In the genomic region with DNA sequence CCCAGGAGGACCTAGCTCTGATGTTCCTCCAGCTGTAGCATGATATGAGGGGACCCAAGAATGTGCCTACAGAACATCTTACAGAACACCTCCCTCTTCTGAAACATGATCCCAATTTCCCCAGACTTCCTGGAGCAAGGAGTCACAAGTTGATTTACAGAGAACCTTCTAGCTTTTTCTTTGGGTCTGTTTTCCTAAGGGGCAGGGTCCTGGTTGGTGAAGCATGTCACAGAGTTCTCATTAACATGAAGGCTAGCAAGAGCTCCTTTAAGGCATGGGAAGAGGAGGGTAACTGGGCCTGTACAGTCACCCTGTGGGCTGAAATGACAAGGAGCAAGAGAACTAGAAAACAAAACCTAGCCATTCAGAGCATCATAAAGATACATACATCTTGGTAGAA, we compare ENCODE assay signal across 22 mouse cellular contexts. TPM values are rescaled to one million over a fixed set of nuclear protein-coding genes. Genes with fewer than 3 reads are reported as not detected.
A peak's percentile ranks its signal among the peaks of the same experiment; 100 is the strongest.
DNase-seq lines count a peak whose midpoint lies in the region; ATAC-seq and TF ChIP-seq lines count a peak whose summit lies in the region.
"Had no signal": no experiment of that assay in that cellular context is flagged by ENCODE, and none has a peak within 500 bp of the region (broad histone marks: within the 10 kb centered on the region; RNA-seq: fewer than 3 reads in every experiment).

No protein-coding gene starts in this region.

- H3K9me3 ChIP-seq in kidney, embryonic 14.5 days (ENCODE audit: control insufficient read depth, low read length): no peaks in the 10 kb centered on the region
- H3K9me3 ChIP-seq in hindbrain, embryonic 12.5 days (replicated peaks): no peaks in the 10 kb centered on the region
- H3K9me3 ChIP-seq: embryonic facial prominence, embryonic 13.5 days; forebrain, embryonic 12.5 days; heart, embryonic 10.5 days had no signal

- DNase-seq in kidney, adult 2 months: peak; percentile 46
- DNase-seq in kidney, postnatal 10 days: peak; percentile 10
- DNase-seq in embryo, embryonic 11 days: no peak
- DNase-seq in adrenal gland, adult 8-10 months: no peak
- DNase-seq: adrenal gland, postnatal 14 days; cerebellum, adult 11-12 months; cerebellum, adult 9-10 months; cerebellum, postnatal 25 days; gastrocnemius, postnatal 10 days; heart, adult 18-20 months; heart, postnatal 14 days had no signal

- no peak overlapping the region for H3K4me3 ChIP-seq in kidney, adult 2 months (ENCODE audit: insufficient read depth, low read depth, low read length)
- H3K4me3 ChIP-seq in kidney, embryonic 14.5 days (ENCODE audit: low read length): no peak overlapping the region
- H3K4me3 ChIP-seq in hindbrain, embryonic 12.5 days: no peak overlapping the region
- H3K4me3 ChIP-seq: embryonic facial prominence, embryonic 13.5 days; forebrain, embryonic 12.5 days; heart, embryonic 10.5 days had no signal

- H3K27me3 ChIP-seq in kidney, adult 2 months (replicated peaks; ENCODE audit: control insufficient read depth, insufficient read depth, low read length): no peaks in the 10 kb centered on the region
- H3K27me3 ChIP-seq in kidney, embryonic 14.5 days (ENCODE audit: control insufficient read depth, insufficient read depth, low read length): no peaks in the 10 kb centered on the region
- H3K27me3 ChIP-seq in hindbrain, embryonic 12.5 days: no peaks in the 10 kb centered on the region
- H3K27me3 ChIP-seq: embryonic facial prominence, embryonic 13.5 days; forebrain, embryonic 12.5 days had no signal

- no peaks in the 10 kb centered on the region for H3K4me1 ChIP-seq in kidney, adult 2 months (ENCODE audit: control insufficient read depth, insufficient read depth, low read length)
- H3K4me1 ChIP-seq in kidney, embryonic 14.5 days (ENCODE audit: control insufficient read depth, insufficient read depth, low read length): no peaks in the 10 kb centered on the region
- no peaks in the 10 kb centered on the region for H3K4me1 ChIP-seq in hindbrain, embryonic 12.5 days
- H3K4me1 ChIP-seq: embryonic facial prominence, embryonic 13.5 days; forebrain, embryonic 12.5 days; heart, embryonic 10.5 days had no signal

- no peak for TF ChIP-seq POLR2A in kidney, adult 2 months (IDR thresholded peaks at IDR 0.05; ENCODE audit: low read depth, low read length)

- no peak overlapping the region for H3K9ac ChIP-seq in kidney, embryonic 14.5 days (ENCODE audit: low read depth, low read length)
- H3K9ac ChIP-seq in hindbrain, embryonic 12.5 days: no peak overlapping the region
- H3K9ac ChIP-seq: embryonic facial prominence, embryonic 13.5 days; forebrain, embryonic 12.5 days had no signal

- H3K4me2 ChIP-seq in kidney, embryonic 14.5 days (replicated peaks; ENCODE audit: low read depth, low read length): no peak overlapping the region
- H3K4me2 ChIP-seq in hindbrain, embryonic 12.5 days (replicated peaks): no peak overlapping the region
- H3K4me2 ChIP-seq: embryonic facial prominence, embryonic 13.5 days; forebrain, embryonic 12.5 days had no signal

- H3K36me3 ChIP-seq in kidney, adult 2 months (ENCODE audit: control insufficient read depth, insufficient read depth, low read length): no peaks in the 10 kb centered on the region
- H3K36me3 ChIP-seq in kidney, embryonic 14.5 days (ENCODE audit: control insufficient read depth, insufficient read depth, low read length): no peaks in the 10 kb centered on the region
- H3K36me3 ChIP-seq in hindbrain, embryonic 12.5 days: no peaks in the 10 kb centered on the region
- H3K36me3 ChIP-seq: embryonic facial prominence, embryonic 13.5 days; forebrain, embryonic 12.5 days; heart, embryonic 10.5 days had no signal

- TF ChIP-seq CTCF in kidney, adult 2 months (conservative IDR thresholded peaks at IDR 0.05; ENCODE audit: insufficient read depth, insufficient read length, low read depth, low read length): no peak

- no peak overlapping the region for H3K27ac ChIP-seq in kidney, adult 2 months (ENCODE audit: insufficient read depth, low read depth, low read length)
- no peak overlapping the region for H3K27ac ChIP-seq in kidney, embryonic 14.5 days (ENCODE audit: low read depth, low read length)
- no peak overlapping the region for H3K27ac ChIP-seq in hindbrain, embryonic 12.5 days
- H3K27ac ChIP-seq: embryonic facial prominence, embryonic 13.5 days; forebrain, embryonic 12.5 days; heart, embryonic 10.5 days had no signal

- ATAC-seq in kidney, embryonic 14.5 days (ENCODE audit: low FRiP score, low TSS enrichment): peak; percentile 62; the same call in 1 of the 2 replicates
- no peak for ATAC-seq in hindbrain, embryonic 12.5 days (ENCODE audit: low FRiP score)
- ATAC-seq in granulocyte monocyte progenitor cell, adult 5-6 weeks (replicated peaks; ENCODE audit: poor library complexity, severe bottlenecking): no peak
- ATAC-seq: forebrain, embryonic 16.5 days; hindbrain, embryonic 16.5 days; inflammation-experienced regulatory T-cells, adult 6 months had no signal

RNA-seq across cellular contexts. Expression of a gene that starts 43.3 kb away (rescaled TPM):
- not detected in 2 replicates for polyA plus RNA-seq in kidney, adult 2 months (2012; rRNA removed)
- polyA plus RNA-seq in kidney, embryonic 14.5 days (2014; fragmentation: Nextera tagmentation; extraction: Ambion mirVana): not detected in 2 replicates
- polyA plus RNA-seq in hindbrain, embryonic 12.5 days (2016; fragmentation: Nextera tagmentation; extraction: Ambion mirVana): 0.48 and 0.75 TPM in 2 replicates
- not detected in 2 replicates for total RNA-seq in granulocyte monocyte progenitor cell, adult 5-6 weeks (2014; fragmentation: Nextera tagmentation)
- not detected in 2 replicates for total RNA-seq in granulocyte monocyte progenitor cell, adult 5-6 weeks (2017)
- total RNA-seq in adrenal gland, adult 8-10 months (2022): not detected
- total RNA-seq: adrenal gland, postnatal 14 days; ES-E14; gastrocnemius, postnatal 10 days; heart, adult 18-20 months; heart, postnatal 14 days; hematopoietic stem cell, adult 5-6 weeks had no signal
- polyA plus RNA-seq: embryonic facial prominence, embryonic 13.5 days; forebrain, embryonic 12.5 days; forebrain, embryonic 16.5 days; heart, embryonic 10.5 days; inflammation-experienced regulatory T-cells, adult 6 months had no signal

Comparison
In these comparisons a context has a peak if more than half of its experiments do, and no peak if none do; other contexts are left out.
1. DNase-seq: peak in kidney, adult 2 months (single experiment) and kidney, postnatal 10 days (single experiment); none in embryo, embryonic 11 days (single experiment) and adrenal gland, adult 8-10 months (single experiment).